Mouse (Mus musculus) cerebellum, adult 8-10 months (tissue): Measurements from ENCODE around the gene Olfr705.
"Not testable (repeated sequence)": the region's sequence is repeated elsewhere in the genome, so short reads cannot be mapped to it uniquely, and the experiment has no call there.

Source experiments
- DNase-seq: peaks from one replicate; pipeline ENCODE4 v3.0.0; 2022

Olfr705 gene

DNA sequence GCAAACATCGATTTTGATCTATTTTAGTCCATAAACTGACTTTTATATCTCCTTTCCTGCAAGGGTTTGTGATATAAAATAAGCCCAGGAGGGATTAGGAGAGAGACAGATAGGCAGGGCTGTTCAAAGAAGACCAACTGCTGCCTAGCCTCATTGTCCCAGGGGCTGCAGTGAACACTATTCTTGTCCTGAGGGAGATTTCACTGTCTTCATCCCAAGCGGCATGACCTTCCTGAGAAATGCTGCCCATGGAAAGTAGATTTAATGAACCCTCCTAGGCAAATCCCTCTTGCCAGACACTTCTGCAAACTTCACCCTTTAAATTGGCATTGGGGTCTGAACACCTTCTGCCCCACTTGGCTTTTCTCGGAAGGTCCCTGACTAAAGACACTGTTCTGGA is at the start of gene Olfr705:
Olfr705 (minus strand) TSS at position 101 of the 400 bp plus-strand sequence.
- DNase-seq = no peak

DNA sequence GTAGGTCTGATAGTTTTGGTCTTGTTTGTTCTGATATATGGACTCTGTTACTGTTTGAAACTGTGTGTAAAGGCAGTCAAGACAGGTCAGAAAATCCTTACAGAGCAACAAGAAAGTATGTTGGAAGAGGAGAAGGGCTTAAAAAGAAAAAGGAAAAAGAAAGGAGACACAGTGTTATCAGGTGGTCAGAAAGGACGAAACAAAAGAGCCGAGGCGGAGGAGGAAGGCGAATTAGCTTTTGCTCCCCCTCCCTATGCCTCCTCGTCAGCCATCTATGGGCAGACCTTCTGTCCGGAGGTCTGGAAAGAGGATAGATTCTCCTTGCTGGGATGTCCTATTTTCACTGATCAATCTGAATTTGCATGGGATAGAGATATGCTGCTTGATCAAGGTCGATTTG is 44.3 kb upstream of the Olfr705 start:
- not testable (repeated sequence) for DNase-seq

DNA sequence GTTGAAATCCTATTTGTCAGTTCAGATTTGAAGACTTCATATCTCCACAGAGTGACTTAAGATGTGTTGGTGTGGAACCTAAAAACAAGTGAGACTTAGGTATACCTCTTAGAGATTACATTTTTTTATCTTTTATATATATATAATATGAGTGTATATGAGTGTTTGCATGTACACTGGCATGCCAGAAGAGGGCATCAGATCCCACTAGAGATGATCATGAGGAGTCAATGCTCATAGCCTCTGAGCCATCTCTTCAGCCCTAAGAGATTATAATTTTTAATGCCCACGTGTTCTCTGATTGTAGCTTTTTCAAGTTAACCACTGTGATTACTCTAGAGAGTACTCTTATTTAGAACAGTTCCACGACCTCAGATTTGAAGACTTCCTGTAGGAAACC is 31.0 kb upstream of the Olfr705 start, which contains the start of gene Olfr1532-ps1:
Olfr1532-ps1 (plus strand) TSS at position 326 of the 400 bp plus-strand sequence.
- no peak for DNase-seq

DNA sequence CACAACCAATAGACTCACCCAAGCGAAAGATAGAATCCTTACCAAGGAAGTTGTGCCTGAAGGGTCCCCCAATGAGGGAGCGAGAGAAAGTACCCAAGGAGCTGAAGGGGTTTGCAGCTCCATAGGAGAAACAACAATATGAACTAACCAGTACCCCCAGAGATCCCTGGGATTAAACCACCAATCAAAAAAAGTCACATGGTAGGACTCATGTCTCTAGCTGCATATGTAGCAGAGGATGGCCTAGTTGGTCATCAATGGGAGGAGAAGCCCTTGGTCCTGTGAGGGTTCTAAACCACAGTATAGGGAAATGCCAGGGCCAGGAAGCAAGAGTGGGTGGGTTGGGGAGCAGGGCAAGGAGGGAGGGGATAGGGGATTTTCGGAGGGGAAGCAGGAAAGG is 24.4 kb upstream of the Olfr705 start, which contains the start of gene Olfr707:
Olfr707 (minus strand) TSS at position 101 of the 400 bp plus-strand sequence.
- DNase-seq = not testable (repeated sequence)

DNA sequence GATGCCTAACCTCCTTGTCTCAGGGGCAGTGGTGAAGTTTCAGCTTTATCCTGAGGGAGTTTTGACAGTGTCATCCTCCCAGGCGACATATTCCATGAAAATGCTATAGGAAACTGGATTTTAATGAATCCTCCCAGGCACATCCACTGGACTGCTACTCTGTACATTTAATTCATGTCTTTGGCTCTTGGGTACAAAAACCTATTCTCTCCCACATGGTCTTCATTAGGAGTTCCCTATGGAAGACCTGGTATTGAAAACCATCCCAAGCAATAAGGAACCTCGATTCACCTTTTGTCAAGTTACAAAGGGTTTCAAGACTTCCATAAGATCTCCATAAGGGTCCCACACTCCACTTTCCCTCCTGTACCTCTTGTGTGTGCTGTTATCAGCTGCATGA is 11.4 kb upstream of the Olfr705 start, which contains the start of gene Olfr706:
Olfr706 (minus strand) TSS at position 101 of the 400 bp plus-strand sequence.
- DNase-seq = no peak

- no peak for DNase-seq
Observed at GRCm38 (mm10) chr7:106862885-106863284, 13.8 kb downstream of the Olfr705 start, which contains the start of gene Olfr704. Gene Olfr704, plus strand, starts transcription at chr7:106863185.

DNA sequence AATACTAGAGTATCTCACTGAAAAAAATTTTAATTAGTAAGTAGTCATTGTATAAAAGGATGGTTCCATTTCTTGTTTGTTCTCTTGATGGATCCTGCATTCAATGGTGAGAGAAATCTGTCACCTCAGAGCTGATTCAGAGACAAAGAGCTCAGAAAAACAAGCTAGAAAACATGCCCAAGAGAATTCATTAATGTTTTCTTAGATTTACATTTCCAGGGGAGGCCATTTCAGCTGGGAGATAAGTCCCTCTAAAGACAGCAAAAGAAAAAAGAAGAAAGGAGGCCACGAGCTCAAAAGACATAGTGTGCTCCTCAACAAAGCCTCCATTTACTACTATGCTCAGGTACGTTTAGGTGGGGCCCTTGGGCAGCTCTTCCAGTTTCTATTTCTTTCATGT is 33.6 kb downstream of the Olfr705 start, which contains the start of gene Olfr703:
Olfr703 (plus strand) TSS at position 301 of the 400 bp plus-strand sequence.
- DNase-seq = no peak

DNA sequence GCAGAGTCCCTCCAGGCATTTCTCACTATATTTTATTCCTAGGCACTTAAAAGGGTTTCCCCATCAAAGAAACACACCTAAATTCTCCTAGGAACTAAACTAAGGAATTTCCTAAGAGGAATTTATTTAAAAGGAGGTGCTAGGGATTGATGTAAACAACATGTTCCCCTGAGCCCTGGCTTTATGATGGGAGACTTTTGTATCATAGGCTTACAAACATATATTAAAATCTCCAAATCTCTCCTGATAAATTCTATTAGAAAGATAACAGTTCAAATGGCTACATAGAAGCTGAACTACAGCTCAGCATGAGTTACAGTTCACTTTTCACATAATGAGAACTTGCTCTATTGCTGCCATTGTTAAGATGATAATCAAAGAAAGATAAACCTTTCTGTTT is 42.9 kb downstream of the Olfr705 start, which contains the start of gene Olfr702:
Olfr702 (minus strand) TSS at position 101 of the 400 bp plus-strand sequence.
- DNase-seq = no peak
